Mouse (Mus musculus) midbrain, embryonic 14.5 days (tissue): ENCODE results near the gene Mroh7. TPM values are rescaled to one million over a fixed set of nuclear protein-coding genes. Genes with fewer than 3 reads are reported as not detected.
A peak's percentile ranks its signal among the peaks of the same experiment; 100 is the strongest.
"Not testable (repeated sequence)": the region's sequence is repeated elsewhere in the genome, so short reads cannot be mapped to it uniquely, and the experiment has no call there.

Experiments
- ATAC-seq: fragments of 200-750 bp; cut with Nextera tagmentation; 2 replicates; pipeline ENCODE4 v1.8.0; 2017; ENCODE audit warnings: moderate number of reproducible peaks, moderate library complexity; ENCODE audit not compliant: low FRiP score, low TSS enrichment
- DNase-seq: peaks from one replicate; pipeline ENCODE4 v3.0.0-alpha.2; 2015
- H3K27ac ChIP-seq: fragments of 300-500 bp; sonication (generic); replicated peaks from 2 replicates; pipeline ENCODE4 v1.5.1; 2014; ENCODE audit warnings: mild to moderate bottlenecking, low read depth, low read length, moderate library complexity
- H3K27me3 ChIP-seq: fragments of 300-500 bp; sonication (generic); 2 replicates; pipeline ENCODE4 v1.6.1; 2014; ENCODE audit warnings: low read length, control low read depth, mixed read lengths; ENCODE audit not compliant: control insufficient read depth, insufficient read depth
- H3K36me3 ChIP-seq: fragments of 300-500 bp; sonication (generic); 2 replicates; pipeline ENCODE4 v1.6.1; 2014; ENCODE audit warnings: low read length, control low read depth; ENCODE audit not compliant: control insufficient read depth, insufficient read depth
- H3K4me1 ChIP-seq: fragments of 300-500 bp; sonication (generic); 2 replicates; pipeline ENCODE4 v1.6.1; 2014; ENCODE audit warnings: mild to moderate bottlenecking, antibody characterized with exemption, low read length, control low read depth; ENCODE audit not compliant: control insufficient read depth, insufficient read depth
- H3K4me2 ChIP-seq: fragments of 300-500 bp; sonication (generic); 2 replicates; pipeline ENCODE4 v1.6.1; 2014; ENCODE audit warnings: mild to moderate bottlenecking, low read length, moderate library complexity
- H3K4me3 ChIP-seq: fragments of 300-500 bp; sonication (generic); replicated peaks from 2 replicates; pipeline ENCODE4 v1.5.1; 2014; ENCODE audit warnings: low read depth, low read length
- H3K9ac ChIP-seq: fragments of 300-500 bp; sonication (generic); replicated peaks from 2 replicates; pipeline ENCODE4 v1.6.1; 2014; ENCODE audit warnings: mild to moderate bottlenecking, low read length, moderate library complexity
- H3K9me3 ChIP-seq: fragments of 300-500 bp; sonication (generic); 2 replicates; pipeline ENCODE4 v1.6.1; 2016; ENCODE audit warnings: low read length, control low read depth, mixed read lengths; ENCODE audit not compliant: control insufficient read depth
- WGBS: fragments of 180-500 bp; shearing (Covaris S2); extraction: QIAGEN DNeasy Blood & Tissue Kit; methylation state at CpG from one replicate; pipeline ENCODE4 v1.1.7; 2014; 5-methylcytosine and 5-hydroxymethylcytosine counted together
- polyA plus RNA-seq: library from polyadenylated mRNA; unstranded; fragments of >200 nt; fragmentation: Nextera tagmentation; extraction: Ambion mirVana; gene quantifications from 2 replicates; pipeline ENCODE4 v1.2.1, GENCODE M21; 2014

Gene Mroh7
- 0.26 and 0.43 TPM in 2 replicates for polyA plus RNA-seq

GRCm38 (mm10) chr4:106730814-106731213 is at the start of gene Mroh7:
Gene Mroh7, minus strand, starts transcription at chr4:106730925.
- Histone ChIP-seq H3K27ac (no peak within 1 kb of the TSS), H3K9ac (no peak within 1 kb of the TSS), H3K4me1 (no peaks in the 10 kb centered on the region), H3K4me3 (no peak within 1 kb of the TSS), H3K36me3 (no peaks in the 10 kb centered on the region), H3K27me3 (no peaks in the 10 kb centered on the region), H3K4me2 (no peak within 1 kb of the TSS), H3K9me3 (no peaks in the 10 kb centered on the region)
- DNase-seq (no peak), ATAC-seq (no peak)
- WGBS: 83% methylated on average over 7 of the region's 7 CpGs

- Histone ChIP-seq H3K27ac (no peak overlapping the region), H3K9me3 (no peaks in the 10 kb centered on the region), H3K4me3 (no peak overlapping the region), H3K4me2 (no peak overlapping the region), H3K27me3 (no peaks in the 10 kb centered on the region), H3K9ac (no peak overlapping the region), H3K4me1 (peaks cover 39% of the 10 kb centered on the region), H3K36me3 (no peaks in the 10 kb centered on the region)
- peak; percentile 63 for ATAC-seq
- peak; percentile 73 for DNase-seq
- WGBS: 4% methylated on average over 3 of the region's 3 CpGs
These were observed 49.3 kb upstream of the Mroh7 start for GRCm38 (mm10) chr4:106780045-106780444.

GRCm38 (mm10) chr4:106778116-106778788 is 47.5 kb upstream of the Mroh7 start:
- H3K9ac ChIP-seq: no peak overlapping the region
- WGBS: 26% methylated on average over 5 of the region's 5 CpGs
- DNase-seq: peak; percentile 86
- H3K36me3 ChIP-seq: no peaks in the 10 kb centered on the region
- peak overlapping the region; percentile 43 for H3K27ac ChIP-seq
- no peaks in the 10 kb centered on the region for H3K9me3 ChIP-seq
- H3K27me3 ChIP-seq: no peaks in the 10 kb centered on the region
- peaks cover 39% of the 10 kb centered on the region for H3K4me1 ChIP-seq
- no peak overlapping the region for H3K4me3 ChIP-seq
- ATAC-seq: peak; percentile 78
- no peak overlapping the region for H3K4me2 ChIP-seq

- H3K27me3 ChIP-seq: no peaks in the 10 kb centered on the region
- H3K9me3 ChIP-seq: no peaks in the 10 kb centered on the region
- no peak overlapping the region for H3K4me2 ChIP-seq
- H3K27ac ChIP-seq: peak overlapping the region; percentile 43
- no peak overlapping the region for H3K9ac ChIP-seq
- 21% methylated on average over 3 of the region's 3 CpGs for WGBS
- peaks cover 39% of the 10 kb centered on the region for H3K4me1 ChIP-seq
- no peak overlapping the region for H3K4me3 ChIP-seq
- H3K36me3 ChIP-seq: no peaks in the 10 kb centered on the region
- DNase-seq (peak; percentile 93), ATAC-seq (peak; percentile 60; the same call in 1 of the 2 replicates)
These were observed 46.3 kb upstream of the Mroh7 start for GRCm38 (mm10) chr4:106776998-106777397.

GRCm38 (mm10) chr4:106775767-106776166 is 45.0 kb upstream of the Mroh7 start:
- not testable (repeated sequence) for DNase-seq

GRCm38 (mm10) chr4:106772558-106772957 is 41.8 kb upstream of the Mroh7 start:
- no peak overlapping the region for H3K4me3 ChIP-seq
- peaks cover 13% of the 10 kb centered on the region for H3K4me1 ChIP-seq
- H3K27ac ChIP-seq: no peak overlapping the region
- ATAC-seq: no peak
- H3K27me3 ChIP-seq: no peaks in the 10 kb centered on the region
- H3K9me3 ChIP-seq: no peaks in the 10 kb centered on the region
- H3K9ac ChIP-seq: no peak overlapping the region
- 94% methylated on average over 1 of the region's 1 CpGs for WGBS
- no peak overlapping the region for H3K4me2 ChIP-seq
- DNase-seq: no peak
- H3K36me3 ChIP-seq: no peaks in the 10 kb centered on the region

More at GRCm38 (mm10) chr4:106775767-106776166, 45.0 kb upstream of the Mroh7 start:
- H3K4me3 ChIP-seq, H3K36me3 ChIP-seq, ATAC-seq, H3K4me2 ChIP-seq, H3K9me3 ChIP-seq, H3K27me3 ChIP-seq, H3K27ac ChIP-seq, H3K9ac ChIP-seq: not testable (repeated sequence)
- 90% methylated on average over 6 of the region's 6 CpGs for WGBS
- peaks cover 36% of the 10 kb centered on the region for H3K4me1 ChIP-seq

GRCm38 (mm10) chr4:106769306-106769705 is 38.6 kb upstream of the Mroh7 start:
- WGBS: 77% methylated on average over 2 of the region's 2 CpGs
- no peak overlapping the region for H3K4me2 ChIP-seq

GRCm38 (mm10) chr4:106764166-106764565 is 33.4 kb upstream of the Mroh7 start:
- Histone ChIP-seq H3K36me3 (no peaks in the 10 kb centered on the region), H3K27ac (no peak overlapping the region), H3K9me3 (no peaks in the 10 kb centered on the region), H3K4me3 (no peak overlapping the region), H3K4me2 (no peak overlapping the region), H3K27me3 (no peaks in the 10 kb centered on the region), H3K4me1 (no peaks in the 10 kb centered on the region), H3K9ac (no peak overlapping the region)
- ATAC-seq (no peak), DNase-seq (no peak)
- whole genome bisulfite sequencing: 69% methylated on average over 7 of the region's 7 CpGs

More at GRCm38 (mm10) chr4:106769306-106769705, 38.6 kb upstream of the Mroh7 start:
- DNase-seq (no peak), ATAC-seq (no peak)
- H3K27me3 ChIP-seq: no peaks in the 10 kb centered on the region
- no peak overlapping the region for H3K9ac ChIP-seq
- no peaks in the 10 kb centered on the region for H3K4me1 ChIP-seq
- no peaks in the 10 kb centered on the region for H3K36me3 ChIP-seq
- no peak overlapping the region for H3K27ac ChIP-seq
- H3K4me3 ChIP-seq: no peak overlapping the region
- no peaks in the 10 kb centered on the region for H3K9me3 ChIP-seq

GRCm38 (mm10) chr4:106751726-106752125 is 21.0 kb upstream of the Mroh7 start:
- DNase-seq: no peak
- H3K36me3 ChIP-seq: no peaks in the 10 kb centered on the region
- peaks cover 9% of the 10 kb centered on the region; the same call in 1 of the 2 replicates for H3K4me1 ChIP-seq
- H3K9ac ChIP-seq: no peak overlapping the region
- no peak overlapping the region for H3K4me2 ChIP-seq
- 87% methylated on average over 6 of the region's 6 CpGs for WGBS
- H3K4me3 ChIP-seq: no peak overlapping the region
- no peaks in the 10 kb centered on the region for H3K9me3 ChIP-seq
- no peak overlapping the region for H3K27ac ChIP-seq
- no peak for ATAC-seq
- no peaks in the 10 kb centered on the region for H3K27me3 ChIP-seq
